Mouse (Mus musculus) forebrain, embryonic 15.5 days (tissue): Measurements from ENCODE around the gene Synm. TPM values are rescaled to one million over a fixed set of nuclear protein-coding genes. Genes with fewer than 3 reads are reported as not detected.

Experiments
- ATAC-seq: fragments of 200-750 bp; cut with Nextera tagmentation; replicated peaks from 2 replicates; pipeline ENCODE4 v1.8.0; 2017; ENCODE audit warnings: mild to moderate bottlenecking, moderate TSS enrichment, moderate library complexity
- H3K27ac ChIP-seq: fragments of 300-500 bp; sonication (generic); replicated peaks from 2 replicates; pipeline ENCODE4 v1.5.1; 2015; ENCODE audit warnings: mild to moderate bottlenecking, inconsistent platforms
- H3K27me3 ChIP-seq: fragments of 300-500 bp; sonication (generic); 2 replicates; pipeline ENCODE4 v1.6.1; 2015; ENCODE audit warnings: inconsistent platforms
- H3K36me3 ChIP-seq: fragments of 300-500 bp; sonication (generic); 2 replicates; pipeline ENCODE4 v1.6.1; 2015; ENCODE audit warnings: mild to moderate bottlenecking, inconsistent platforms
- H3K4me1 ChIP-seq: fragments of 300-500 bp; sonication (generic); 2 replicates; pipeline ENCODE4 v1.6.1; 2015; ENCODE audit warnings: inconsistent platforms
- H3K4me2 ChIP-seq: fragments of 300-500 bp; sonication (generic); replicated peaks from 2 replicates; pipeline ENCODE4 v1.6.1; 2015; ENCODE audit warnings: mild to moderate bottlenecking, inconsistent platforms
- H3K4me3 ChIP-seq: fragments of 300-500 bp; sonication (generic); 2 replicates; pipeline ENCODE4 v1.5.1; 2015; ENCODE audit warnings: mild to moderate bottlenecking, inconsistent platforms
- H3K9ac ChIP-seq: fragments of 300-500 bp; sonication (generic); replicated peaks from 2 replicates; pipeline ENCODE4 v1.6.1; 2015; ENCODE audit warnings: mild to moderate bottlenecking, inconsistent platforms
- H3K9me3 ChIP-seq: fragments of 300-500 bp; sonication (generic); 2 replicates; pipeline ENCODE4 v1.6.1; 2016; ENCODE audit warnings: inconsistent platforms
- WGBS: fragments of 180-500 bp; shearing (Covaris S2); methylation state at CpG from one replicate; pipeline ENCODE4 v1.1.7; 2015; ENCODE audit warnings: mixed read lengths; 5-methylcytosine and 5-hydroxymethylcytosine counted together
- polyA plus RNA-seq: library from polyadenylated mRNA; unstranded; fragments of >200 nt; fragmentation: Nextera tagmentation; extraction: Ambion mirVana; gene quantifications from 2 replicates; pipeline ENCODE4 v1.2.1, GENCODE M21; 2015

Synm gene
- polyA plus RNA-seq, 1 experiment from 2014 or later, result 4.5 TPM

- Histone ChIP-seq H3K27ac (no peak overlapping the region), H3K27me3 (no peaks in the 10 kb centered on the region), H3K36me3 (peaks cover 7% of the 10 kb centered on the region), H3K9ac (no peak overlapping the region), H3K4me2 (no peak overlapping the region), H3K9me3 (no peaks in the 10 kb centered on the region), H3K4me3 (no peak overlapping the region), H3K4me1 (peaks cover 10% of the 10 kb centered on the region)
- no peak; the same call in 1 of the 2 replicates for ATAC-seq
- WGBS, result 73% methylated on average over 10 of the region's 11 CpGs
Measured at GRCm38 (mm10) chr7:67716213-67716878, 43.2 kb downstream of the Synm start.

- ATAC-seq, result no peak
- no peak overlapping the region for H3K4me2 ChIP-seq
- WGBS, result 67% methylated on average over 7 of the region's 7 CpGs
- no peak overlapping the region for H3K27ac ChIP-seq
- H3K9ac ChIP-seq, result no peak overlapping the region
- peaks cover 7% of the 10 kb centered on the region for H3K36me3 ChIP-seq
- H3K4me3 ChIP-seq, result no peak overlapping the region
- peaks cover 10% of the 10 kb centered on the region for H3K4me1 ChIP-seq
- H3K27me3 ChIP-seq, result no peaks in the 10 kb centered on the region
- H3K9me3 ChIP-seq, result no peaks in the 10 kb centered on the region
Measured at GRCm38 (mm10) chr7:67715176-67715575, 44.4 kb downstream of the Synm start.

- Histone ChIP-seq H3K27ac (peak overlapping the region; percentile 64), H3K4me2 (peak overlapping the region; percentile 4; the same call in 1 of the 2 replicates), H3K4me3 (no peak overlapping the region), H3K9ac (peak overlapping the region; percentile 23; the same call in 1 of the 2 replicates), H3K9me3 (no peaks in the 10 kb centered on the region), H3K4me1 (peaks cover 10% of the 10 kb centered on the region), H3K36me3 (peaks cover 7% of the 10 kb centered on the region), H3K27me3 (no peaks in the 10 kb centered on the region)
- peak; percentile 87 for ATAC-seq
- WGBS, result 29% methylated on average over 19 of the region's 19 CpGs
Measured at GRCm38 (mm10) chr7:67713820-67714510, 45.6 kb downstream of the Synm start.

GRCm38 (mm10) chr7:67710216-67710615, 49.3 kb downstream of the Synm start:
- no peaks in the 10 kb centered on the region for H3K27me3 ChIP-seq
- H3K9ac ChIP-seq, result no peak overlapping the region
- peaks cover 10% of the 10 kb centered on the region for H3K4me1 ChIP-seq
- no peak overlapping the region for H3K27ac ChIP-seq
- H3K9me3 ChIP-seq, result no peaks in the 10 kb centered on the region
- 96% methylated on average over 7 of the region's 7 CpGs for WGBS
- H3K36me3 ChIP-seq, result peaks cover 7% of the 10 kb centered on the region
- ATAC-seq, result no peak
- H3K4me2 ChIP-seq, result no peak overlapping the region
- H3K4me3 ChIP-seq, result no peak overlapping the region

- no peaks in the 10 kb centered on the region for H3K9me3 ChIP-seq
- no peak overlapping the region for H3K4me3 ChIP-seq
- no peaks in the 10 kb centered on the region for H3K27me3 ChIP-seq
- no peak overlapping the region for H3K27ac ChIP-seq
- peaks cover 7% of the 10 kb centered on the region for H3K36me3 ChIP-seq
- no peak overlapping the region for H3K4me2 ChIP-seq
- WGBS, result 56% methylated on average over 6 of the region's 6 CpGs
- ATAC-seq, result no peak
- H3K4me1 ChIP-seq, result no peaks in the 10 kb centered on the region
- H3K9ac ChIP-seq, result no peak overlapping the region
Measured at GRCm38 (mm10) chr7:67708160-67708559, 51.4 kb downstream of the Synm start.

GRCm38 (mm10) chr7:67701252-67701914, 58.2 kb downstream of the Synm start:
- H3K4me2 ChIP-seq, result no peak overlapping the region
- H3K4me3 ChIP-seq, result no peak overlapping the region
- H3K9me3 ChIP-seq, result no peaks in the 10 kb centered on the region
- H3K36me3 ChIP-seq, result no peaks in the 10 kb centered on the region
- H3K27me3 ChIP-seq, result no peaks in the 10 kb centered on the region
- ATAC-seq, result no peak
- 68% methylated on average over 17 of the region's 17 CpGs for WGBS
- no peaks in the 10 kb centered on the region for H3K4me1 ChIP-seq
- no peak overlapping the region for H3K9ac ChIP-seq
- H3K27ac ChIP-seq, result no peak overlapping the region

- no peak overlapping the region for H3K9ac ChIP-seq
- H3K9me3 ChIP-seq, result no peaks in the 10 kb centered on the region
- H3K36me3 ChIP-seq, result no peaks in the 10 kb centered on the region
- ATAC-seq, result peak; percentile 43; the same call in 1 of the 2 replicates
- H3K4me3 ChIP-seq, result no peak overlapping the region
- no peak overlapping the region for H3K27ac ChIP-seq
- H3K4me1 ChIP-seq, result no peaks in the 10 kb centered on the region
- no peak overlapping the region for H3K4me2 ChIP-seq
- no peaks in the 10 kb centered on the region for H3K27me3 ChIP-seq
Measured at GRCm38 (mm10) chr7:67700846-67701245, 58.7 kb downstream of the Synm start.

GRCm38 (mm10) chr7:67699301-67699700, 60.2 kb downstream of the Synm start:
- no peak overlapping the region for H3K27ac ChIP-seq
- no peaks in the 10 kb centered on the region for H3K36me3 ChIP-seq
- no peaks in the 10 kb centered on the region for H3K9me3 ChIP-seq
- 94% methylated on average over 4 of the region's 4 CpGs for WGBS
- H3K4me3 ChIP-seq, result no peak overlapping the region
- no peak overlapping the region for H3K9ac ChIP-seq
- no peak overlapping the region for H3K4me2 ChIP-seq
- no peak for ATAC-seq
- H3K4me1 ChIP-seq, result no peaks in the 10 kb centered on the region
- H3K27me3 ChIP-seq, result no peaks in the 10 kb centered on the region

- H3K9ac ChIP-seq, result no peak overlapping the region
- H3K4me2 ChIP-seq, result no peak overlapping the region
- H3K4me3 ChIP-seq, result no peak overlapping the region
- H3K9me3 ChIP-seq, result no peaks in the 10 kb centered on the region
- H3K27ac ChIP-seq, result no peak overlapping the region
- no peak for ATAC-seq
- H3K4me1 ChIP-seq, result no peaks in the 10 kb centered on the region
- H3K27me3 ChIP-seq, result no peaks in the 10 kb centered on the region
- 92% methylated on average over 28 of the region's 28 CpGs for WGBS
- H3K36me3 ChIP-seq, result no peaks in the 10 kb centered on the region
Measured at GRCm38 (mm10) chr7:67697892-67698630, 61.5 kb downstream of the Synm start.

GRCm38 (mm10) chr7:67695906-67696305, 63.6 kb downstream of the Synm start:
- no peaks in the 10 kb centered on the region for H3K9me3 ChIP-seq
- H3K4me1 ChIP-seq, result no peaks in the 10 kb centered on the region
- no peaks in the 10 kb centered on the region for H3K36me3 ChIP-seq
- no peak overlapping the region for H3K4me3 ChIP-seq
- H3K27me3 ChIP-seq, result no peaks in the 10 kb centered on the region
- WGBS, result 94% methylated on average over 7 of the region's 7 CpGs
- no peak overlapping the region for H3K9ac ChIP-seq
- no peak overlapping the region for H3K27ac ChIP-seq
- no peak for ATAC-seq
- no peak overlapping the region for H3K4me2 ChIP-seq

GRCm38 (mm10) chr7:67692791-67693538, 66.6 kb downstream of the Synm start:
- H3K4me3 ChIP-seq, result no peak overlapping the region
- no peaks in the 10 kb centered on the region for H3K36me3 ChIP-seq
- H3K9me3 ChIP-seq, result no peaks in the 10 kb centered on the region
- 91% methylated on average over 23 of the region's 23 CpGs for WGBS
- no peak overlapping the region for H3K4me2 ChIP-seq
- no peak overlapping the region for H3K27ac ChIP-seq
- no peaks in the 10 kb centered on the region for H3K27me3 ChIP-seq
- no peaks in the 10 kb centered on the region for H3K4me1 ChIP-seq
- no peak for ATAC-seq
- H3K9ac ChIP-seq, result no peak overlapping the region
